Mouse (Mus musculus) neutrophil, adult 5-6 weeks (primary cell): ENCODE data around the gene Rapgef1. TPM values are rescaled to one million over a fixed set of nuclear protein-coding genes. Genes with fewer than 3 reads are reported as not detected.

Source experiments
- ATAC-seq: fragments of 151-379, 151-347 bp; 2 replicates; pipeline ENCODE4 v1.8.0; 2017; ENCODE audit warnings: mild to moderate bottlenecking, moderate TSS enrichment; ENCODE audit not compliant: insufficient number of reproducible peaks, poor library complexity, low FRiP score, severe bottlenecking; ENCODE audit errors: extremely low read depth
- total RNA-seq: library from RNA; stranded (forward); fragments of 200-1000 nt; gene quantifications from 2 replicates; pipeline ENCODE4 v1.2.3, GENCODE M21; 2017

Rapgef1 gene
- total RNA-seq, 1 experiment from 2014 or later, result 93.5 TPM

GRCm38 (mm10) chr2:29639377-29639776 lies 19.9 kb downstream of the Rapgef1 start:
- no peak for ATAC-seq

GRCm38 (mm10) chr2:29639953-29640743 lies 20.6 kb downstream of the Rapgef1 start:
- no peak; the same call in 1 of the 2 replicates for ATAC-seq

GRCm38 (mm10) chr2:29641707-29642106 lies 22.2 kb downstream of the Rapgef1 start:
- ATAC-seq, result no peak

GRCm38 (mm10) chr2:29643418-29643817 lies 23.9 kb downstream of the Rapgef1 start:
- no peak for ATAC-seq

- no peak for ATAC-seq
Measured at GRCm38 (mm10) chr2:29645071-29645628, 25.6 kb downstream of the Rapgef1 start.

- ATAC-seq, result no peak
Measured at GRCm38 (mm10) chr2:29646613-29647012, 27.1 kb downstream of the Rapgef1 start.

- ATAC-seq, result no peak
Measured at GRCm38 (mm10) chr2:29647162-29647561, 27.6 kb downstream of the Rapgef1 start.

GRCm38 (mm10) chr2:29647808-29648207 lies 28.3 kb downstream of the Rapgef1 start:
- no peak for ATAC-seq

- ATAC-seq, result peak; percentile 45; the same call in 1 of the 2 replicates
Measured at GRCm38 (mm10) chr2:29648956-29649794, 29.7 kb downstream of the Rapgef1 start.

GRCm38 (mm10) chr2:29649795-29650457 lies 30.4 kb downstream of the Rapgef1 start:
- ATAC-seq, result peak; percentile 62; the same call in 1 of the 2 replicates

- no peak for ATAC-seq
Measured at GRCm38 (mm10) chr2:29651876-29652275, 32.4 kb downstream of the Rapgef1 start.

GRCm38 (mm10) chr2:29655433-29655832 lies 35.9 kb downstream of the Rapgef1 start:
- ATAC-seq, result no peak

- no peak for ATAC-seq
Measured at GRCm38 (mm10) chr2:29656095-29656494, 36.6 kb downstream of the Rapgef1 start.

GRCm38 (mm10) chr2:29657089-29657488 lies 37.6 kb downstream of the Rapgef1 start:
- ATAC-seq, result no peak

GRCm38 (mm10) chr2:29661751-29662191 lies 42.3 kb downstream of the Rapgef1 start:
- peak; percentile 81 for ATAC-seq

GRCm38 (mm10) chr2:29663260-29663877 lies 43.8 kb downstream of the Rapgef1 start:
- ATAC-seq, result no peak

- ATAC-seq, result no peak
Measured at GRCm38 (mm10) chr2:29665421-29665820, 45.9 kb downstream of the Rapgef1 start.

- ATAC-seq, result no peak
Measured at GRCm38 (mm10) chr2:29666589-29666988, 47.1 kb downstream of the Rapgef1 start.

- no peak for ATAC-seq
Measured at GRCm38 (mm10) chr2:29667109-29667508, 47.6 kb downstream of the Rapgef1 start.
